Comparison of ENCODE assay signal across 9 mouse cellular contexts in the genomic region with DNA sequence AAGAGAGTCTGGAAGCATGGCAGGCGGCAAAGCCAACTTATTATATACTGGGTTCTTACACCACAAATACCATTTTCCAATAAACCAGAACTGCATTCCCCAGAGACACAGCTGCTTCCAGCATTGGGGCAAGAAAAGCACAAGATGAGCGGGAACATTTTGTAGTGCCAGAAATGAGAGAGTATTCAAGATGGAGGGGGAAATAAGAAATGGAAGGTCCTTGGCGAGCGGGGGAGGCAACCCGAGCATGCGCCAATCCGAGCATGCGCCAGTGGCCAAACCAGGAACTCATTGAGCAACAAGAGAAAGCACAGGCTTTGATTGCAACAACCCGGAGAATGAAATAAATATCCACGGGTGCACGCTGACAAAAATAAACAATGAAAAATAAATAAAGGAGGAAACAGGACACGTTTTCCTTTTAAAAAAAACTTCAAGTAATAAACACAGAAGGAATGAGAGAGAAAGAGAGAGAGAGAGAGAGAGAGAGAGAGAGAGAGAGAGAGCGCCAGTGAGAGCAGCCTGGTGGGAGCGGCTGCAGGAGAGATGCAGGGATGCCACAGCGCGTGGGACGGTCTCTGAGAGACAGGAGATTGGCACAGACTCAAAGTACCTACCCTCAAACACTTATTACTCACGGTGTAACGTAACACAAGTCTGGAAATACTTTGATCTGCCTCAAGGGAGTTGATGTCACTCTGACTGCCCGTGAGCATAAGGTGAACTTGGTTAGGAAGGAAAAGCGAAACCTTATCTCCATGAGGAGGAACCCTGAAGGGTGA. TPM values are rescaled to one million over a fixed set of nuclear protein-coding genes. Genes with fewer than 3 reads are reported as not detected.
DNase-seq lines count a peak whose midpoint lies in the region; ATAC-seq and TF ChIP-seq lines count a peak whose summit lies in the region.
"Had no signal": no experiment of that assay in that cellular context is flagged by ENCODE, and none has a peak within 500 bp of the region (broad histone marks: within the 10 kb centered on the region; RNA-seq: fewer than 3 reads in every experiment).

No protein-coding gene starts in this region.

- WGBS in heart, adult 2 months, result 80% methylated on average over 21 of the region's 21 CpGs
- 76% methylated on average over 21 of the region's 21 CpGs for WGBS in heart, embryonic 11.5 days (ENCODE audit: insufficient replicate concordance)

- H3K4me2 ChIP-seq in heart, embryonic 11.5 days, result no peak overlapping the region

- H3K27ac ChIP-seq in heart, adult 2 months, result no peak overlapping the region
- H3K27ac ChIP-seq in heart, embryonic 11.5 days (ENCODE audit: low read depth, low read length), result no peak overlapping the region
- peak overlapping the region; percentile 61 for H3K27ac ChIP-seq in layer of hippocampus, adult 2 months
- H3K27ac ChIP-seq: liver, embryonic 14.5 days had no signal

- H3K79me2 ChIP-seq in heart, adult 2 months (replicated peaks; ENCODE audit: control insufficient read depth, insufficient read depth, low read length), result no peaks in the 10 kb centered on the region

- no peak for TF ChIP-seq POLR2A in heart, adult 2 months (IDR thresholded peaks at IDR 0.05; ENCODE audit: insufficient read depth, low read depth, low read length)

- no peaks in the 10 kb centered on the region for H3K27me3 ChIP-seq in heart, adult 2 months (ENCODE audit: control insufficient read depth, insufficient read depth, low read length)
- H3K27me3 ChIP-seq in heart, embryonic 11.5 days (ENCODE audit: control insufficient read depth, insufficient read depth, low read length), result no peaks in the 10 kb centered on the region

- no peaks in the 10 kb centered on the region for H3K9me3 ChIP-seq in heart, embryonic 11.5 days (replicated peaks; ENCODE audit: control insufficient read depth, low read length)

- peak; percentile 40 to 63 for DNase-seq in heart, adult 2 months
- peak; percentile 44 for DNase-seq in gastrocnemius, postnatal 14 days
- peak; percentile 34 to 35 for DNase-seq in layer of hippocampus, adult 2 months (ENCODE audit: low spot score in 2 of 2)
- DNase-seq in liver, result no peak
- DNase-seq in cerebellum, postnatal 25 days, result no peak
- DNase-seq in thymus, postnatal 10 days (ENCODE audit: low spot score in 2 of 2), result no peak

- intact Hi-C loops in heart, adult 2 months (cut with DNase I), result no loop called here
- intact Hi-C loops in gastrocnemius, postnatal 14 days (cut with DNase I; ENCODE audit: low total_unique reads), result no loop called here

- ATAC-seq in heart, embryonic 11.5 days (replicated peaks; ENCODE audit: insufficient number of reproducible peaks, low FRiP score, low TSS enrichment), result no peak
- peak; percentile 43; the same call in 1 of the 2 replicates for ATAC-seq in megakaryocyte, adult 5-6 weeks (ENCODE audit: poor library complexity, severe bottlenecking)

- no peak for TF ChIP-seq EP300 in heart, adult 2 months (IDR thresholded peaks at IDR 0.05; ENCODE audit: insufficient read depth, low read depth, low read length)

- H3K9ac ChIP-seq in heart, adult 2 months (ENCODE audit: low read depth, low read length), result no peak overlapping the region
- no peak overlapping the region for H3K9ac ChIP-seq in heart, embryonic 11.5 days (ENCODE audit: low read depth, low read length)
- H3K9ac ChIP-seq: liver, embryonic 14.5 days had no signal

- no peak overlapping the region for H3K4me3 ChIP-seq in heart, adult 2 months
- H3K4me3 ChIP-seq in heart, embryonic 11.5 days (ENCODE audit: low read depth, low read length), result no peak overlapping the region
- H3K4me3 ChIP-seq in layer of hippocampus, adult 2 months, result no peak overlapping the region

- H3K36me3 ChIP-seq in heart, adult 2 months (ENCODE audit: control insufficient read depth, insufficient read depth, low read length), result no peaks in the 10 kb centered on the region
- no peaks in the 10 kb centered on the region for H3K36me3 ChIP-seq in heart, embryonic 11.5 days (ENCODE audit: control insufficient read depth, insufficient read depth, low read length)

- TF ChIP-seq CTCF in heart, adult 2 months (IDR thresholded peaks at IDR 0.05), result no peak
- peak; percentile 18 for TF ChIP-seq CTCF in layer of hippocampus, adult 2 months (conservative IDR thresholded peaks at IDR 0.05)

- H3K4me1 ChIP-seq in heart, adult 2 months (ENCODE audit: control insufficient read depth, insufficient read depth, low read length), result peaks cover 2% of the 10 kb centered on the region
- H3K4me1 ChIP-seq in heart, embryonic 11.5 days (ENCODE audit: control insufficient read depth, insufficient read depth, low read length), result peaks cover 14% of the 10 kb centered on the region

RNA-seq across cellular contexts. Expression of a gene that starts 34.2 kb away (rescaled TPM):
- 10 to 100 TPM; 12.2 to 16.4 TPM for total RNA-seq in heart, adult 2 months (2021)
- polyA plus RNA-seq in heart, adult 2 months (2012; rRNA removed), result 16.3 and 25.5 TPM in 2 replicates
- 21.2 and 23.0 TPM in 2 replicates for polyA plus RNA-seq in heart, embryonic 11.5 days (2014; fragmentation: Nextera tagmentation; extraction: Ambion mirVana)
- total RNA-seq in gastrocnemius, postnatal 14 days (2021), result 10 to 100 TPM in 1 of 2 experiments, 1 to 10 TPM in 1; 9.7 to 13.7 TPM
- 1 to 10 TPM; 5.2 to 5.4 TPM for total RNA-seq in layer of hippocampus, adult 2 months (2021)
- total RNA-seq in megakaryocyte, adult 5-6 weeks (2015), result 1.8 and 2.6 TPM in 2 replicates
- 1.1 and 1.6 TPM in 2 replicates for total RNA-seq in megakaryocyte, adult 5-6 weeks (2017)

Comparison
In these comparisons a context has a peak if more than half of its experiments do, and no peak if none do; other contexts are left out.
1. DNase-seq: peak in heart, adult 2 months (2 of 2), gastrocnemius, postnatal 14 days (single experiment) and layer of hippocampus, adult 2 months (2 of 2); none in liver (single experiment), cerebellum, postnatal 25 days (0 of 2) and thymus, postnatal 10 days (0 of 2).